Mouse (Mus musculus) heart, adult 18-20 months (tissue): ENCODE results near the gene Utp14b. TPM values are rescaled to one million over a fixed set of nuclear protein-coding genes. Genes with fewer than 3 reads are reported as not detected.

Experiments
- DNase-seq, 2 experiments: peaks; one replicate each; pipeline ENCODE4 v3.0.0; 2021 to 2022; ENCODE audit warnings: mixed read lengths in 1 of 2
- total RNA-seq, 2 experiments: library from RNA; stranded (reverse); gene quantifications; 2 replicates each; pipeline ENCODE4 v1.2.3; 2021

Utp14b gene
- total RNA-seq, 2 experiments from 2014 or later: 0.87 to 0.99 TPM

GRCm38 (mm10) chr1:78686872-78687271 is 29.0 kb downstream of the Utp14b start:
- DNase-seq: peak in 1 of 2 experiments; percentile 48

DNA sequence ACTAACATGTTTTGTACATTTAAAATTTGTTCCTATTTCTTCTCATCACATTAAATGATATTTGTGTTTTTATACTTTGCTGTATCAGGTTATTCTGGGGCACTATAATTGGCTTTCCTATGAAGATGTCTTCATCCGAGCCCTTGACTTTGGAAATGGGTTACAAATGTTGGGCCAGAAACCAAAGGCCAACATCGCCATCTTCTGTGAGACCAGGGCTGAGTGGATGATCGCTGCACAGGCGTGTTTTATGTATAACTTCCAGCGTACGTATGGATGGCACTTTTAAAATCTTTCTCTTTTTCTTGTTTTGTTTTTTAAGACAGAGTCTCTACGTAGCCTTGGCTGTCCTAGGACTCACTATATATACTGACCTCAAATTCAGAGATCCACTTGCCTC is 30.3 kb downstream of the Utp14b start:
- no peak for DNase-seq

GRCm38 (mm10) chr1:78694503-78695258 is 36.8 kb downstream of the Utp14b start:
- DNase-seq: no peak

DNA sequence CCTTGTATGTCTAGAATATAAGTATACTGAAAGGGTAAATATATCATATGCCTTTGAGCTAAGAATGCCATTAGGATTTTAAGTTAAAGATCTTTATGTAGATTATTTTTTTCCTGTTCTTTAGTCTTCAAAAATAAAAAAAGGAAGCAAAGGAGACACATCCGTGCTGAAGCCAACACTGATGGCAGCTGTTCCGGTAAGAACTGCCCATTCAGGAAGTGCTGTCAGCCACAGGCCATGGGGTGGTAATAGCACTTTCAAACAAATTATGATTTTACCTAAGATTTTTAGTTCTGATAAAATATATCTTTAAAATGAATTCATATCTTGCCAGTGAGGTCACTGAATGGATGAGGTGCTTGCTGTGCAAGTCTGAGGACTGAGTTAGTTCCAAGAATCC is 38.5 kb downstream of the Utp14b start:
- DNase-seq: no peak

- DNase-seq: no peak
Measured at GRCm38 (mm10) chr1:78696903-78697302, 39.1 kb downstream of the Utp14b start.

GRCm38 (mm10) chr1:78698138-78698537 is 40.3 kb downstream of the Utp14b start:
- DNase-seq: no peak

DNA sequence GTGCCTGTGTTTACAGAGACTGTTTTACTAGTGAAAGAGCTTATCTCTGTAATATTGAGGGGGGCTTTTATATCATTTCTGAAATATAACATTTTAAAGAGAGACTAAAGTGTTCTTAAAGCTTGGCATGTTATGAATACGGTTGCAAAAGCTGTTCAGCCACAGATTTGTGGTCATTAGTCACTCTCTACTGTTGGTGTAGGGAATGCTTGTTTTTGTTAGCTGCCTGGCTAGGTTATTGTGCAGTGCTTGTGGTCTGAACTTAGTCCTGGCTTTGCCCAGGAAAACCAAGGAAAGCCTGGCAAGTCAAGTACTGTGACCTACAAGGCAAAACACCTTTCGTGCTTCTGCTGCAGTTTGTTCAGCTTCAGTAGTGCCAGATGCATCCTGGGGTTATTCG is 43.9 kb downstream of the Utp14b start:
- no peak for DNase-seq

DNA sequence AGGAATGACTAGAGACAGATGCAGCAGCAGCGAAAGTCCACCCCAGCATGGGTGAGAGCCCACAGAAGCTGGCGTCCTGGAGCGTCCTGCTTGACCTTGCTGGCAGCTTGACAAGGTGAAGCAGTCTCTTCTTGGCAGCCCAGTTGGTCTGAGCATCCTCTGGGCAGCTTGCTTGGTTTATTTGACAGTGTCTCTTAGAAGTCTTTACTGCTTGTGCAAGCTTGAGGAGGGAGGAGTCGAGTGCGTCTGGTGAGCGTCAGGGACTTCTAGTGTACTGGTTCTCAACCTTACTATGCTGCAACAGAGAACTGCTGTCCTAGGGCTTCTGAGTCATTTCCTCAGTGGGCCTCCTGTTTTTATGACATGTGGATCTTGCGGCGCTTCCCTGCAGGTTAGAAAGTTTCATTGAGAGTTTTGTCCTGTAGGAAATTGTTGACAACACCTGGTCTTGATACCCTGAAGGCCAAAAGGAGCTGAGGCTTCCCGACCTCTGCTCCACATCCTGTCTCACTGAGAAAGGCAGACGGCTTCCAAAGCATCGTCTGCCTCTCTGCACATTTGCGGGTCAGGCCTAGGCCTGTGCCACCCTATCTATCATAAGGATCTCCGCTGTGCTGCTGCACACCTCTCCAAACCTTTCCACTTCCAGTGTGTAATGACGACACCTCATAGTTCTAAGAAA is 44.6 kb downstream of the Utp14b start:
- DNase-seq: no peak

DNA sequence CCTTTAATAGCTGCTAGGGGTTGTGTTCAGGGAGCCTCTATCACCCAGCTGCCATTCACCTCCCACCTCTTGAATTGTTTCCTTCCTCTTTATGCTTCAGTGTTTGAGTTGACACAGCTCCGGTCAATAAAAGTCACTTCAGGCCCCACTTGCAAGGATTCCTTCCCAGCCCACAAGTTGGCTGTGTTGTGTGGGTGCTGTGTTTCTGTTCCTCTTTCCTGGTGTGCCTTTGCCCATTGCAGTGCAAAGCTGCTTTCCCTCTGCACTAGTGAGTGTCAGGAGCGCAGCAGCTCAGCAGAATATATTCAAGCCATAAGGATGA is 45.1 kb downstream of the Utp14b start:
- DNase-seq: peak in 1 of 2 experiments; percentile 47

- no peak for DNase-seq
Measured at GRCm38 (mm10) chr1:78706338-78706737, 48.5 kb downstream of the Utp14b start.

GRCm38 (mm10) chr1:78707280-78707679 is 49.4 kb downstream of the Utp14b start:
- DNase-seq: no peak

GRCm38 (mm10) chr1:78710026-78710425 is 52.2 kb downstream of the Utp14b start:
- no peak for DNase-seq

DNA sequence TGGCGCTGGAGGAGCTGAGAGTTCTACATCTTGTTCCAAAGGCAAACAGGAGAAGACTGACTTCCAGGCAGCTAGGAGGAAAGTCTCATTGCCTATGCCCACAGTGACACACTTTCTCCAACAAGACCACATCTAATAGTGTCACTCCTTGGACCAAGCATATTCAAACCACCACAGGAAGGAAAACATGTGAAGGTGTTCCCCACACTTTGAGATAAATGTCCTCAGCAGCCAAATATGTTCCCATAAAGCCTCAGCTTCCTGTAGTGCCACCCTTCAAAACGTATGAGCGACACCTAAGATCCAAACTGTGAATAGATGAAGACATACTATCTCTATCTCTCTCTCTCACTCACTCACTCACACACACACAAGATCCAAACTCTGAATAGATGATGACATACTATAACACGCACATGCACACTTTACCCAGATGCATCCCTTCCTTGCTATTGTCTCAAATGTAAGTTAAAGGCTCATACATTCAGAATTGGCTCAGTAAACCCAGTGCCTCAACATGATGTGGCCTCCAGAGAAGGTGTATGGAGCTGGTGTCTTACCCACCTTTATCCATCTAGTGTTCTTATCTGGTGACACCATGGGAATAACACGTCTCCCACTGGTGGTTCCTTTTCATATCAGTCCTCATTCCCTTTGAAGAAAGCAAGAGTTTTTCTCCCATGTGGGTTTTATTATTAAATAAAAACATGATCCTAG is 52.9 kb downstream of the Utp14b start:
- DNase-seq: no peak

Other genes starting within 250 kb of the Utp14b start
- 10 to 100 TPM; 47.8 to 51.2 TPM for gene Farsb, start 169.1 kb upstream of the Utp14b start, total RNA-seq
- under 1 TPM in 1 of 2 experiments, not detected in 1; 0.69 TPM for gene Mogat1, start 147.0 kb upstream of the Utp14b start, total RNA-seq
- not detected for gene BC035947, start 145.9 kb upstream of the Utp14b start, total RNA-seq
- 1 to 10 TPM; 4.4 to 5.5 TPM for gene Acsl3, start 213 bp upstream of the Utp14b start, total RNA-seq
- gene Kcne4, start 158.7 kb downstream of the Utp14b start, total RNA-seq: 1 to 10 TPM; 1.6 to 1.8 TPM